Mouse (Mus musculus) T-helper 2 cell (primary cell): ENCODE measurements around the gene Foxo3.

Experiments used
- in situ Hi-C: fragments of 300-600 bp; cut with MboI, MseI; formaldehyde crosslinking; loops from one replicate; pipeline ENCODE4 v1.15.1; 2025; ENCODE audit warnings: high pct_unique_total_duplicates

The Foxo3 gene

GRCm38 (mm10) chr10:42259602-42260001 lies 17.0 kb downstream of the Foxo3 start:
- in situ Hi-C loops = loop anchor here (25.0 kb wide), 1 partner anchor 772 kb away; the partner anchor contains the start of genes Mical1, Ppil6 and Smpd2

GRCm38 (mm10) chr10:42257985-42258384 lies 18.6 kb downstream of the Foxo3 start:
- in situ Hi-C loops = loop anchor here (25.0 kb wide), 1 partner anchor 771 kb away; the partner anchor contains the start of genes Mical1, Ppil6 and Smpd2

GRCm38 (mm10) chr10:42254788-42255187 lies 21.8 kb downstream of the Foxo3 start:
- in situ Hi-C loops = loop anchor here (25.0 kb wide), 1 partner anchor 767 kb away; the partner anchor contains the start of genes Mical1, Ppil6 and Smpd2

GRCm38 (mm10) chr10:42251749-42252323 lies 24.7 kb downstream of the Foxo3 start:
- in situ Hi-C loops = loop anchor here (25.0 kb wide), 1 partner anchor 765 kb away; the partner anchor contains the start of genes Mical1, Ppil6 and Smpd2

- in situ Hi-C loops = loop anchor here (25.0 kb wide), 1 partner anchor 764 kb away; the partner anchor contains the start of genes Mical1, Ppil6 and Smpd2
Observed at GRCm38 (mm10) chr10:42251203-42251602, 25.4 kb downstream of the Foxo3 start.

- in situ Hi-C loops = loop anchor here (25.0 kb wide), 1 partner anchor 763 kb away; the partner anchor contains the start of genes Mical1, Ppil6 and Smpd2
Observed at GRCm38 (mm10) chr10:42249965-42250364, 26.6 kb downstream of the Foxo3 start.

GRCm38 (mm10) chr10:42248644-42249043 lies 27.9 kb downstream of the Foxo3 start:
- in situ Hi-C loops = no loop called here

- in situ Hi-C loops = no loop called here
Observed at GRCm38 (mm10) chr10:42248156-42248555, 28.4 kb downstream of the Foxo3 start.

GRCm38 (mm10) chr10:42247125-42247816 lies 29.3 kb downstream of the Foxo3 start:
- in situ Hi-C loops = no loop called here

- in situ Hi-C loops = no loop called here
Observed at GRCm38 (mm10) chr10:42246483-42246882, 30.1 kb downstream of the Foxo3 start.

- in situ Hi-C loops = no loop called here
Observed at GRCm38 (mm10) chr10:42245636-42246035, 30.9 kb downstream of the Foxo3 start.

- in situ Hi-C loops = no loop called here
Observed at GRCm38 (mm10) chr10:42245256-42245601, 31.3 kb downstream of the Foxo3 start.

GRCm38 (mm10) chr10:42244420-42245255 lies 31.9 kb downstream of the Foxo3 start:
- in situ Hi-C loops = no loop called here

- in situ Hi-C loops = no loop called here
Observed at GRCm38 (mm10) chr10:42243925-42244324, 32.6 kb downstream of the Foxo3 start.

- in situ Hi-C loops = no loop called here
Observed at GRCm38 (mm10) chr10:42242484-42242883, 34.1 kb downstream of the Foxo3 start.

- in situ Hi-C loops = no loop called here
Observed at GRCm38 (mm10) chr10:42241775-42242174, 34.8 kb downstream of the Foxo3 start.

- in situ Hi-C loops = no loop called here
Observed at GRCm38 (mm10) chr10:42239810-42240111, 36.8 kb downstream of the Foxo3 start.

- in situ Hi-C loops = no loop called here
Observed at GRCm38 (mm10) chr10:42238923-42239809, 37.4 kb downstream of the Foxo3 start.

GRCm38 (mm10) chr10:42238296-42238695 lies 38.3 kb downstream of the Foxo3 start:
- in situ Hi-C loops = no loop called here

- in situ Hi-C loops = no loop called here
Observed at GRCm38 (mm10) chr10:42237556-42237955, 39.0 kb downstream of the Foxo3 start.

GRCm38 (mm10) chr10:42235321-42235720 lies 41.2 kb downstream of the Foxo3 start:
- in situ Hi-C loops = no loop called here
